Mouse (Mus musculus) forebrain, embryonic 11.5 days (tissue): Measurements from ENCODE around the gene Mettl23. TPM values are rescaled to one million over a fixed set of nuclear protein-coding genes. Genes with fewer than 3 reads are reported as not detected.
"Not testable (repeated sequence)": the region's sequence is repeated elsewhere in the genome, so short reads cannot be mapped to it uniquely, and the experiment has no call there.

Source experiments
- ATAC-seq: fragments of 200-750 bp; cut with Nextera tagmentation; replicated peaks from 2 replicates; pipeline ENCODE4 v1.8.0; 2017; ENCODE audit warnings: moderate TSS enrichment; ENCODE audit not compliant: low FRiP score
- DNase-seq: peaks from one replicate; pipeline ENCODE4 v3.0.0-alpha.2; 2017; ENCODE audit warnings: low spot score
- H3K27ac ChIP-seq: fragments of 300-500 bp; sonication (generic); 2 replicates; pipeline ENCODE4 v1.5.1; 2014; ENCODE audit warnings: low read depth, low read length
- H3K27me3 ChIP-seq: fragments of 300-500 bp; sonication (generic); 2 replicates; pipeline ENCODE4 v1.6.1; 2014; ENCODE audit warnings: mild to moderate bottlenecking, low read length, mixed read lengths; ENCODE audit not compliant: control insufficient read depth, insufficient read depth
- H3K36me3 ChIP-seq: fragments of 300-500 bp; sonication (generic); 2 replicates; pipeline ENCODE4 v1.6.1; 2014; ENCODE audit warnings: mild to moderate bottlenecking, low read length, moderate library complexity, mixed read lengths; ENCODE audit not compliant: control insufficient read depth, insufficient read depth
- H3K4me1 ChIP-seq: fragments of 300-500 bp; sonication (generic); replicated peaks from 2 replicates; pipeline ENCODE4 v1.6.1; 2014; ENCODE audit warnings: low read length, mixed read lengths; ENCODE audit not compliant: control insufficient read depth, insufficient read depth
- H3K4me2 ChIP-seq: fragments of 300-500 bp; sonication (generic); 2 replicates; pipeline ENCODE4 v1.6.1; 2014; ENCODE audit warnings: low read depth, mild to moderate bottlenecking, low read length, moderate library complexity, mixed read lengths; ENCODE audit not compliant: severe bottlenecking
- H3K4me3 ChIP-seq: fragments of 300-500 bp; sonication (generic); 2 replicates; pipeline ENCODE4 v1.5.1; 2014; ENCODE audit warnings: low read depth, low read length
- H3K9ac ChIP-seq: fragments of 300-500 bp; sonication (generic); 2 replicates; pipeline ENCODE4 v1.6.1; 2014; ENCODE audit warnings: low read length
- H3K9me3 ChIP-seq: fragments of 300-500 bp; sonication (generic); 2 replicates; pipeline ENCODE4 v1.6.1; 2016; ENCODE audit warnings: low read length, mixed read lengths; ENCODE audit not compliant: control insufficient read depth
- WGBS: fragments of 180-500 bp; shearing (Covaris S2); extraction: QIAGEN DNeasy Blood & Tissue Kit; methylation state at CpG from one replicate; pipeline ENCODE4 v1.1.7; 2014; 5-methylcytosine and 5-hydroxymethylcytosine counted together
- polyA plus RNA-seq: library from polyadenylated mRNA; unstranded; fragments of >200 nt; fragmentation: Nextera tagmentation; extraction: Ambion mirVana; gene quantifications from 2 replicates; pipeline ENCODE4 v1.2.1, GENCODE M21; 2014

The Mettl23 gene
- polyA plus RNA-seq, 1 experiment from 2014 or later: 67.6 TPM

DNA sequence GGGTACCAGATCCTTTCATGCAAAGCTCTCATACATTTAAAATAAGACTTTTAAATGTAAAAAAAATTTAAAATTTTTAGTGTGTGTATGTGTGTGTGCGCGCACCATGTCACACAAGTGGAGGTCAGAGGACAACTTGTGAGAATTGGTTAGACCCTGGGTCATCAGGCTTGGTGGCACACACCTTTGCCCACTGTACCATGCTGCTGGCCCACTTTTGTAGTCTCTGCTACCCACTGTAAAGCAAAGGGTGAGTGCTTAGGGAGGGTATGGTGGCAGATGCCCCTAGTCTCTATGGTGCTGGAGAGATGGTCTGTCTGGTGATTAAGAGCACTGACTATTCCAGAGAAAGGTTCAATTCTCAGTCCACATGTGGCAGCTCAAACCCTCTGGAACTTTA, 19.8 kb upstream of the Mettl23 start:
- Histone ChIP-seq H3K4me1 (peaks cover 15% of the 10 kb centered on the region), H3K4me3 (no peak overlapping the region), H3K36me3 (no peaks in the 10 kb centered on the region), H3K9me3 (no peaks in the 10 kb centered on the region), H3K27me3 (no peaks in the 10 kb centered on the region), H3K4me2 (no peak overlapping the region), H3K9ac (no peak overlapping the region), H3K27ac (no peak overlapping the region)
- DNase-seq: no peak
- ATAC-seq: no peak
- 96% methylated on average over 2 of the region's 2 CpGs for WGBS

DNA sequence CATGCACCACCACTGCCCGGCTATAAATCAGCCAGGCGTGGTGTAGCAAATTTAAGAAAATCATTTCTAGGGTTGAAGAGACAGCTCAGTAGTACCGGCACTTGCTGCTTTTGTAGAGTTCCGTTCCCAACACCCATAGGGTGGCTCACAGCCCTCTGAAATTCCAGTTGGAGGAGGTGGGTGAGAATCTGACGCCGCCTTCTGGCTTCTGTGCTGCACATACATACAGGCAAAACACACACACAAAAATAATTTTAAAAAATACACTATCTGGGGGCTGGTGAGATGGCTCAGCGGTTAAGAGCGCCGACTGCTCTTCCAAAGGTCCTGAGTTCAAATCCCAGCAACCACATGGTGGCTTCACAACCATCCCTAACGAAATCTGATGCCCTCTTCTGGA, 19.2 kb upstream of the Mettl23 start:
- not testable (repeated sequence) for H3K4me3 ChIP-seq, H3K9me3 ChIP-seq, H3K36me3 ChIP-seq, DNase-seq, ATAC-seq, H3K27me3 ChIP-seq, H3K9ac ChIP-seq, H3K4me2 ChIP-seq, H3K27ac ChIP-seq
- WGBS: 96% methylated on average over 10 of the region's 10 CpGs
- H3K4me1 ChIP-seq: peaks cover 15% of the 10 kb centered on the region

DNA sequence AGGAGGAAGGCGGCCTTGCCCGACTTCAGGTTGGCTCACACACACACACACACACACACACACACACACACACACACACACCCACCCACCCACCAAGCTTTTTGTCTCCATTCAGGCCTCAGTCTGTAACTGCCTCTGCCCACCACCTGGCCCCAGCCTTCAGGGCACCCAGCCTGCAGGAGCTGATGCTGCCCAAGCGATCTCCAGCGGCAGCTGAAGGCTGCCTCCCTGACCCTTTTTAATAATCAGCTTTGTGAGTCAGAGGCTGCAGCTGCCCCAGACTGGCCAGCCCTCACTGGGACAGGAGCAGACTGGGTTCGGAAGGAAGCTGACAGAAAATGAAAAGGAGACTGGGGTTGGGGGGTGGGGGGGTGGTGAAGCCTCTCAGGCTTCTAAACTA, 17.8 kb upstream of the Mettl23 start:
- H3K4me2 ChIP-seq: no peak overlapping the region
- no peaks in the 10 kb centered on the region for H3K9me3 ChIP-seq
- H3K4me1 ChIP-seq: peaks cover 15% of the 10 kb centered on the region
- no peaks in the 10 kb centered on the region for H3K27me3 ChIP-seq
- no peak overlapping the region for H3K4me3 ChIP-seq
- ATAC-seq (no peak), DNase-seq (no peak)
- WGBS: 65% methylated on average over 5 of the region's 5 CpGs
- H3K9ac ChIP-seq: no peak overlapping the region
- no peaks in the 10 kb centered on the region for H3K36me3 ChIP-seq
- no peak overlapping the region for H3K27ac ChIP-seq

DNA sequence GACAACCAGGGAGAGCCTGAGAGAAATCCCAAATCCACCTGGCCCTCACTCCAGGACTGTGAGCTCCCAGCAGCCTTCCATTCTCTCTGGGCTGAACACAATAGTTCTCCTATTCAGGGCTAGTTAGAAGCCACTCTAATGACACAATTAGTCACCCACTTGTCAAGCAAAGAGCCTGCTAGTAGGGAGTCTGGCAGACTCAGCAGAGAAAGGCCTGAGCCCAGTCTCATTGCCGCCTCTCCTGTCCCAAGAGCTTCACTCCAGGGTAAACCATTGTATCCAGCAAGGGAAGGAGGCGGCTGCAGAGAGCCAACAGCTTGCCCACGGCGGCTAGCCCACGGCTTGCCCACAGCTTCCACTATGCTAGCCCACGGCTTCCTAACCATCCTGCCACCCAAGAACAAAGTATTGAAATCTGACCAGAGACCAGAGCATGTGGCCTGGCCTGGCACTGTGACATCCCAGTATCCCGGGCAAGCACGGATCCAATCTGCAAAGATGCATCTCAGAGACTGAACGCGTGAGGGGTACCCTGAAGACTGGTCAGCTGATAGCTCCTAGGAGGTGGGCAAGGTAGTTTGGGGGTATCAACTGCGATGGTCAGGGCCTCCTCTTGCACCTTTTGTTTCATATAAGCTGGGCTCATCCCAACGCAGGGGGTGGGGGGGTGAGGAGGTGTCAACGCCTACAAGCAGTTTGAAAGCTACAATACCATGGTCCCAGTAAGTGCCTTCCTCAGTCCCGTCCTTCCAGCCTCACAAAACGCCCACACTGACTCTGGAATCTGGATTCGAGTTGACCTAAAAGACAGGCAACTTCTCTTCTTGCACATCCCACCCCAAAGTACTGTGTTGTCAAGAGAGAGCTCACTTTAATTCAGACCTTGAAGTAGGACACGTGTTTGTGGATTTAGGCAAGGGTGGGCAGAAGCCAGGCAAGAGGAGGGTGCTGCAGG, 16.3 kb upstream of the Mettl23 start:
- Histone ChIP-seq H3K27ac (peak overlapping the region; percentile 33; the same call in 1 of the 2 replicates), H3K4me3 (peak overlapping the region; percentile 64), H3K4me1 (peaks cover 15% of the 10 kb centered on the region), H3K4me2 (peak overlapping the region; percentile 96), H3K9ac (peak overlapping the region; percentile 89), H3K9me3 (no peaks in the 10 kb centered on the region), H3K27me3 (no peaks in the 10 kb centered on the region), H3K36me3 (no peaks in the 10 kb centered on the region)
- WGBS: 13% methylated on average over 17 of the region's 17 CpGs
- ATAC-seq: peak; percentile 31; the same call in 1 of the 2 replicates
- no peak for DNase-seq

DNA sequence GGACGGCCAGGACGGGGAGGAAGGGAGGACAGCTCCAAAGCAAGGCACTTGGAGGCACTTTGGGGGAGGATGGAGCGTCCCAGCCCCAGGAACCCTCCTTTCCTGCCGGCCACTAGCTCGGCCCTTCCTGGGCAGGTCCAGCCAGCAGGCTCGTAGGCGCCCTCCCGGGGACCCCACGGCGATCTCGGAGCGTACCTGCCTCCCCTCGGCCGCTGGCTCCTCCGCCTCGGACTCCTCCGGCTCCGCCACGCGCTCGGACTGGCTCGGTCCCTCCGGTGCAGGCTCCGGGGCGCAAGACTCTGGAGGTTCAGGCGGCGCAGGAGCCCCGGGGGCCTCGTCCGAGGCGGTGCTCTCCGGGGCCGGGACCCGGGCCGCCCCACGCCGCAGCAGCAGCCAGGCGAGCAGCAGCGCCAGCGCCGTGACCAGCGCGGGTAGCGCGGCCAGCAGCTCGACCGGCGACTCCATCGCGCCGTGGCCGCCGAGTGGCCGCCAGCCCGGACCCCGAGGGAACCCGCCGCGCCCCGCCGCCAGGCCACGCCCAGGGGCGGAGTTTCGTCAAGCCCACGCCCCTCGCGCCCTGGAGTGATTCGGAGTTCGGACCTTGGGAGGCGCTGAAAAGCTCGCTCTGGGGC, 15.4 kb upstream of the Mettl23 start, which contains the start of gene Mxra7:
Gene Mxra7 (minus strand): TSS at position 513 of the 632 bp plus-strand sequence.
- Histone ChIP-seq H3K9ac (peak within 1 kb of the TSS; percentile 89), H3K36me3 (no peaks in the 10 kb centered on the region), H3K4me1 (peaks cover 15% of the 10 kb centered on the region), H3K4me3 (peak within 1 kb of the TSS; percentile 64), H3K27ac (peak within 1 kb of the TSS; percentile 33; the same call in 1 of the 2 replicates), H3K27me3 (no peaks in the 10 kb centered on the region), H3K9me3 (no peaks in the 10 kb centered on the region), H3K4me2 (peak within 1 kb of the TSS; percentile 96)
- under 1% methylated on average over 68 of the region's 71 CpGs for WGBS
- ATAC-seq: peak; percentile 47
- peak; percentile 90 for DNase-seq

DNA sequence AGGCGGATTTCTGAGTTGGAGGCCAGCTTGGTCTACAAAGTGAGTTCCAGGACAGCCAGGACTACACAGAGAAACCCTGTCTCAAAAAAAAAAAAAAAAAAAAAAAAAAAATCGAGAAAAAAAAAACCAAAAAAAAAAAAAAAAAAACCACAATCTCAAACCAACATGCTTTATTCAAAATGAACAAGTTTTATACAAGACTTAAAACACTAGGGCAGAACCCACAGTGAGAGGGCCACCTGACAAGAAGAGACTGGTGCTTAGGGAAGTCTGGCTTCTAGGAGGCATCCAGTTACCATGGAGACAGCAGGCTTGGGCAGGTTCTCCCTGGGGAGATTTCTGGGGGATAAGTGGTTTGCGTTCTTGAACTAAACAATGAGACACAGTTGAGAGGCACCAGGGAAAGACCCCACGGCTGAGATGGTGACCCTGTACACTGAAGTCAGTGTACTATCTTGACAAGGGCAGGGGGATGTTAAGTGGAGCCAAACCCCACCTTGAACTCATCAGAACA, 10.8 kb upstream of the Mettl23 start:
- H3K4me1 ChIP-seq: peaks cover 7% of the 10 kb centered on the region
- H3K9me3 ChIP-seq: no peaks in the 10 kb centered on the region
- H3K27me3 ChIP-seq: no peaks in the 10 kb centered on the region
- 25% methylated on average over 4 of the region's 4 CpGs for WGBS
- no peak overlapping the region for H3K4me2 ChIP-seq
- peaks cover 12% of the 10 kb centered on the region for H3K36me3 ChIP-seq
- ATAC-seq (no peak), DNase-seq (peak; percentile 46)
- no peak overlapping the region for H3K4me3 ChIP-seq
- no peak overlapping the region for H3K27ac ChIP-seq
- H3K9ac ChIP-seq: no peak overlapping the region

DNA sequence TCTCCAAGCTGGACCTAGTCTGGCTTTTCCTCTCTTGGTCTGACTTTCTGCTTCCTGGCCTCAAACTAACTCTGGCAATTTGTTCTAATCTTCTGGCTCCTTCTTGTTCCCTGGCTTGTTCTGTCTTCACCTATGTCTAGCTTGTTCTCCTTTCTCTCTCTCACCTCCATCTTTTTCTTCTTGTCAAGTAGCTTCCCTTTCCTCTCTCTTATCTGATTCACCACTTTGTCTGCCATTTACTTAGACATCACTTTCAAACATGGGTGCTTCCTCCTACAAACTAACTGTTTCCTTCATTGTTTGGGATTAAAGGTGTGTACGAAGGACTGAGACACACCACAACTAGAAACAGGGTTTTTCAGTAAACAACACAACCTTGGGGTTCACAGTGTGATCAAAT, 8.1 kb upstream of the Mettl23 start:
- ATAC-seq (no peak), DNase-seq (no peak)
- Histone ChIP-seq H3K9ac (no peak overlapping the region), H3K27me3 (no peaks in the 10 kb centered on the region), H3K36me3 (peaks cover 20% of the 10 kb centered on the region), H3K9me3 (no peaks in the 10 kb centered on the region), H3K4me1 (0 out of 2 replicates have a peak, but pooled peaks cover 5% of the 10 kb centered on the region), H3K4me3 (no peak overlapping the region), H3K4me2 (no peak overlapping the region), H3K27ac (no peak overlapping the region)
- WGBS: 86% methylated on average over 1 of the region's 1 CpGs

DNA sequence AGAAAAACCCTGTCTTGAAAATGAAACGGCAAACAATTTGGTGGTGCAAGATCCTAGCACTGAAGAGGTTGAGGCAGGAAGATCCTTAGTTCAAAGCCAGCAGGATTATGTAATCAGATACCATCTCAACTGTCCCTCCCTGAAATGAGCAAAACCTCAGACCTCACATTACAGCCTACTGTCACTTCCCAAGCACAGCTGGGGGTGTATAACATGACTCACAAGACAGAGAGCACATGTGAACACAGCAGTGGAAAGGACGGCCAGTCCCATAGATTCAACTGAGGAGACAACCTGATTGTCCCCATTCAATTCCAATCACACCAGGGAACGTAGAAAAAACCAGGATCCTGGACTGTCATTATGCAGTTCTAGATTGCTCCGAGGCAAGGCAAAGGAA, 6.8 kb upstream of the Mettl23 start:
- DNase-seq: no peak
- Histone ChIP-seq H3K4me2 (no peak overlapping the region), H3K4me3 (no peak overlapping the region), H3K36me3 (peaks cover 20% of the 10 kb centered on the region), H3K27me3 (no peaks in the 10 kb centered on the region), H3K27ac (no peak overlapping the region), H3K9me3 (no peaks in the 10 kb centered on the region), H3K4me1 (peaks cover 10% of the 10 kb centered on the region), H3K9ac (no peak overlapping the region)
- ATAC-seq: no peak
- WGBS: 93% methylated on average over 4 of the region's 4 CpGs
